ENCODE assay signal across 9 mouse cellular contexts in the genomic region with DNA sequence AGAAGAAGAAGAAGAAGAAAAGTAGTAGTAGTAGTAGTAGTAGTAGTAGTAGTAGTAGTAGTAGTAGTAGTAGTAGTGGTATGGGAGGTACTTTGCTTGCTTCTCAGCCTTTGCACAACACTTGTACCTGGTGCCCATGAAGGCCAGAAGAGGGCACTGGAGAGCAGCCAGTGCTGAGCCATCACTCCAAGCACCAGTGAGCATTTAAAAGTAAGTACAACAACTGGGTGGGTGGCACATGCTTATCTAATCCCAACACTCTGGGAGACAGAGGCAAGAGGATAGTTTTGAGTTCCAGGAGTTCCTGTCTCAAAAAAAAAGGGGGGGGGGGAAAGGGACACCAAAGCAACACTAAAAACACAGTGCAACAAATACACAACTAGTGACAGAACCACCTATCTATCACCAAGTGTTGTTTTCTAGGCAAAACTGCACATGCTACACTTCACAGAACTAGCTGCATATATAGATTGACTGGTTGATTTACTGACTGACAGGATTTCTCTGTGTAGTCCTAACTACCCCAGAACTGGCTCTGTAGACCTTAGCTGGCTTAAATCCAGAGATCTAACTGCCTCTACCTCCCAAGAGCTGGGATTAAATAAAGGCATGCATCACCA. TPM values are rescaled to one million over a fixed set of nuclear protein-coding genes. Genes with fewer than 3 reads are reported as not detected.
DNase-seq lines count a peak whose midpoint lies in the region; ATAC-seq and TF ChIP-seq lines count a peak whose summit lies in the region.
"Had no signal": no experiment of that assay in that cellular context is flagged by ENCODE, and none has a peak within 500 bp of the region (broad histone marks: within the 10 kb centered on the region; RNA-seq: fewer than 3 reads in every experiment).

No protein-coding gene starts in this region.

- no peaks in the 10 kb centered on the region for H3K9me3 ChIP-seq in hindbrain, embryonic 11.5 days (ENCODE audit: control insufficient read depth, low read length)
- no peaks in the 10 kb centered on the region for H3K9me3 ChIP-seq in hindbrain, embryonic 16.5 days (ENCODE audit: control insufficient read depth, low read length)
- no peaks in the 10 kb centered on the region for H3K9me3 ChIP-seq in ES-Bruce4 (replicated peaks; ENCODE audit: control insufficient read depth, insufficient read depth, low read length, poor library complexity, severe bottlenecking)
- H3K9me3 ChIP-seq in lung, embryonic 14.5 days (ENCODE audit: low read depth, low read length): no peaks in the 10 kb centered on the region
- H3K9me3 ChIP-seq: heart, embryonic 13.5 days had no signal

- peak; percentile 90 for TF ChIP-seq CTCF in ES-Bruce4 (IDR thresholded peaks at IDR 0.05; ENCODE audit: low read depth, low read length)
- peak; percentile 68 for TF ChIP-seq CTCF in brain, embryonic 14.5 days (IDR thresholded peaks at IDR 0.05; ENCODE audit: borderline replicate concordance, extremely low read depth, insufficient read depth, insufficient read length)
- peak; percentile 68 for TF ChIP-seq CTCF in lung, embryonic 14.5 days (IDR thresholded peaks at IDR 0.05; ENCODE audit: low read depth)

- TF ChIP-seq EP300 in ES-Bruce4 (IDR thresholded peaks at IDR 0.05; ENCODE audit: insufficient read depth, low read depth, low read length): no peak

- H3K36me3 ChIP-seq in hindbrain, embryonic 11.5 days (ENCODE audit: control insufficient read depth, insufficient read depth, low read length): no peaks in the 10 kb centered on the region
- H3K36me3 ChIP-seq in hindbrain, embryonic 16.5 days (ENCODE audit: control insufficient read depth, insufficient read depth, low read length): no peaks in the 10 kb centered on the region
- H3K36me3 ChIP-seq in ES-Bruce4 (ENCODE audit: control insufficient read depth, insufficient read depth, low read length, poor library complexity, severe bottlenecking): peaks cover 28% of the 10 kb centered on the region
- H3K36me3 ChIP-seq in lung, embryonic 14.5 days (ENCODE audit: insufficient read depth): peaks cover 21% of the 10 kb centered on the region
- no peaks in the 10 kb centered on the region for H3K36me3 ChIP-seq in splenic B cell, adult 2 months (ENCODE audit: control insufficient read depth, insufficient read depth, low read length, poor library complexity, severe bottlenecking)

- DNase-seq in hindbrain, embryonic 11.5 days (ENCODE audit: low spot score): peak; percentile 51
- DNase-seq in brain, embryonic 14.5 days (ENCODE audit: low read depth): peak; percentile 40
- DNase-seq in heart, postnatal 4 days: peak; percentile 38
- peak; percentile 58 for DNase-seq in lung, embryonic 14.5 days
- DNase-seq in splenic B cell, adult 2 months (ENCODE audit: low read depth, low spot score): peak; percentile 75
- DNase-seq in urinary bladder, postnatal 4 days (ENCODE audit: low spot score in 2 of 2): no peak

- H3K4me1 ChIP-seq in hindbrain, embryonic 11.5 days (replicated peaks; ENCODE audit: control insufficient read depth, insufficient read depth, low read length): no peaks in the 10 kb centered on the region
- H3K4me1 ChIP-seq in hindbrain, embryonic 16.5 days (ENCODE audit: control insufficient read depth, insufficient read depth, low read depth, low read length): peaks cover 8% of the 10 kb centered on the region
- no peaks in the 10 kb centered on the region for H3K4me1 ChIP-seq in ES-Bruce4 (ENCODE audit: control insufficient read depth, insufficient read depth, low read length)
- H3K4me1 ChIP-seq in lung, embryonic 14.5 days (ENCODE audit: insufficient read depth): no peaks in the 10 kb centered on the region

- no peak overlapping the region for H3K27ac ChIP-seq in hindbrain, embryonic 11.5 days (ENCODE audit: low read depth, low read length)
- H3K27ac ChIP-seq in hindbrain, embryonic 16.5 days (ENCODE audit: low read depth, low read length): no peak overlapping the region
- H3K27ac ChIP-seq in ES-Bruce4 (ENCODE audit: insufficient read depth, low read length): peak overlapping the region; percentile 44; the same call in 1 of the 2 replicates
- H3K27ac ChIP-seq in lung, embryonic 14.5 days (ENCODE audit: low read depth): no peak overlapping the region
- H3K27ac ChIP-seq: heart, embryonic 13.5 days had no signal

- no peaks in the 10 kb centered on the region for H3K27me3 ChIP-seq in hindbrain, embryonic 11.5 days (ENCODE audit: control insufficient read depth, insufficient read depth, low read length)
- no peaks in the 10 kb centered on the region for H3K27me3 ChIP-seq in hindbrain, embryonic 16.5 days (replicated peaks; ENCODE audit: control insufficient read depth, insufficient read depth, low read length)
- H3K27me3 ChIP-seq in ES-Bruce4 (ENCODE audit: control insufficient read depth, insufficient read depth, low read length, poor library complexity, severe bottlenecking): no peaks in the 10 kb centered on the region
- H3K27me3 ChIP-seq in lung, embryonic 14.5 days (ENCODE audit: insufficient read depth, low read length): no peaks in the 10 kb centered on the region
- H3K27me3 ChIP-seq in splenic B cell, adult 2 months (ENCODE audit: control insufficient read depth, insufficient read depth, low read length, poor library complexity, severe bottlenecking): no peaks in the 10 kb centered on the region
- H3K27me3 ChIP-seq: heart, embryonic 13.5 days had no signal

- H3K4me2 ChIP-seq in hindbrain, embryonic 11.5 days (replicated peaks; ENCODE audit: low read depth, low read length): no peak overlapping the region
- H3K4me2 ChIP-seq in hindbrain, embryonic 16.5 days (ENCODE audit: low read length): no peak overlapping the region
- H3K4me2 ChIP-seq in lung, embryonic 14.5 days: no peak overlapping the region
- H3K4me2 ChIP-seq: heart, embryonic 13.5 days had no signal

- H3K9ac ChIP-seq in hindbrain, embryonic 11.5 days (ENCODE audit: low read depth, low read length): no peak overlapping the region
- H3K9ac ChIP-seq in hindbrain, embryonic 16.5 days (ENCODE audit: low read depth, low read length): no peak overlapping the region
- no peak overlapping the region; the same call in 1 of the 2 replicates for H3K9ac ChIP-seq in ES-Bruce4 (ENCODE audit: low read depth, poor library complexity, severe bottlenecking)
- H3K9ac ChIP-seq in lung, embryonic 14.5 days: no peak overlapping the region
- H3K9ac ChIP-seq: heart, embryonic 13.5 days had no signal

- no peak for TF ChIP-seq POLR2A in ES-Bruce4 (IDR thresholded peaks at IDR 0.05; ENCODE audit: insufficient read depth, low read length)
- TF ChIP-seq POLR2A in brain, embryonic 14.5 days (IDR thresholded peaks at IDR 0.05; ENCODE audit: borderline replicate concordance, extremely low read depth, insufficient read depth, insufficient read length, poor library complexity, severe bottlenecking): no peak

- no peak for ATAC-seq in hindbrain, embryonic 11.5 days (ENCODE audit: low FRiP score)
- ATAC-seq in hindbrain, embryonic 16.5 days: no peak
- no peak; the same call in 1 of the 2 replicates for ATAC-seq in lung, embryonic 14.5 days (ENCODE audit: insufficient read depth)

- no peak overlapping the region for H3K4me3 ChIP-seq in hindbrain, embryonic 11.5 days (ENCODE audit: low read depth, low read length)
- H3K4me3 ChIP-seq in hindbrain, embryonic 16.5 days (ENCODE audit: low read length): no peak overlapping the region
- H3K4me3 ChIP-seq in ES-Bruce4 (ENCODE audit: low read depth, low read length): no peak overlapping the region
- H3K4me3 ChIP-seq in lung, embryonic 14.5 days (ENCODE audit: low read depth, low read length): no peak overlapping the region
- H3K4me3 ChIP-seq: heart, embryonic 13.5 days had no signal

RNA-seq across cellular contexts. Expression of gene Supt16, which starts 6.4 kb away (rescaled TPM):
- polyA plus RNA-seq in hindbrain, embryonic 11.5 days (2014; fragmentation: Nextera tagmentation; extraction: Ambion mirVana): 84.2 and 128 TPM in 2 replicates
- 37.1 and 39.0 TPM in 2 replicates for polyA plus RNA-seq in hindbrain, embryonic 16.5 days (2015; fragmentation: Nextera tagmentation; extraction: Ambion mirVana)
- 217 and 224 TPM in 2 replicates for polyA plus RNA-seq in ES-Bruce4 (2011; ENCODE audit: insufficient read depth, insufficient read length, low read depth, missing spikeins)
- polyA plus RNA-seq in brain, embryonic 14.5 days (2012; rRNA removed): 28.9 and 44.9 TPM in 2 replicates
- total RNA-seq in heart, postnatal 4 days (2021): 10 to 100 TPM; 48.5 to 50.6 TPM
- 82.5 and 85.8 TPM in 2 replicates for polyA plus RNA-seq in lung, embryonic 14.5 days (2014; fragmentation: Nextera tagmentation; extraction: Ambion mirVana)

Comparison
In these comparisons a context has a peak if more than half of its experiments do, and no peak if none do; other contexts are left out.
1. DNase-seq: peak in hindbrain, embryonic 11.5 days (single experiment), brain, embryonic 14.5 days (single experiment), heart, postnatal 4 days (single experiment), lung, embryonic 14.5 days (single experiment) and splenic B cell, adult 2 months (single experiment); none in urinary bladder, postnatal 4 days (0 of 2).
2. Peak in every context shown above with its lines, with median percentiles within 50 percentile points of each other: CTCF ChIP-seq.